Mouse (Mus musculus): ENCODE measurements around the gene Nr1i3. TPM values are rescaled to one million over a fixed set of nuclear protein-coding genes. Genes with fewer than 3 reads are reported as not detected.

Nr1i3 gene
- polyA plus RNA-seq, 1 experiment from 2014 or later: 0.25 TPM

GRCm38 (mm10) chr1:171187851-171188700 is 25.7 kb upstream of the Nr1i3 start:
- Histone ChIP-seq H3K4me3 (no peak overlapping the region), H3K9me3 (no peaks in the 10 kb centered on the region), H3K27ac (no peak overlapping the region), H3K4me2 (replicated peaks) (no peak overlapping the region), H3K27me3 (peaks cover 24% of the 10 kb centered on the region), H3K4me1 (peaks cover 20% of the 10 kb centered on the region), H3K9ac (no peak overlapping the region), H3K36me3 (no peaks in the 10 kb centered on the region)
- no peak for ATAC-seq (ENCODE audit: low FRiP score, low read depth)
- WGBS: 67% methylated on average over 13 of the region's 13 CpGs

GRCm38 (mm10) chr1:171189046-171189445 is 24.7 kb upstream of the Nr1i3 start:
- ATAC-seq (ENCODE audit: low FRiP score, low read depth): no peak
- Histone ChIP-seq H3K9me3 (no peaks in the 10 kb centered on the region), H3K4me2 (replicated peaks) (peak overlapping the region; percentile 25; the same call in 1 of the 2 replicates), H3K27me3 (peaks cover 34% of the 10 kb centered on the region), H3K27ac (peak overlapping the region; percentile 28; the same call in 1 of the 2 replicates), H3K36me3 (no peaks in the 10 kb centered on the region), H3K4me1 (peaks cover 30% of the 10 kb centered on the region), H3K4me3 (no peak overlapping the region), H3K9ac (no peak overlapping the region)
- 16% methylated on average over 8 of the region's 8 CpGs for WGBS

GRCm38 (mm10) chr1:171189476-171190114 is 24.2 kb upstream of the Nr1i3 start:
- H3K4me2 ChIP-seq (replicated peaks): peak overlapping the region; percentile 25
- peak overlapping the region; percentile 28; the same call in 1 of the 2 replicates for H3K27ac ChIP-seq
- 36% methylated on average over 14 of the region's 14 CpGs for WGBS
- no peaks in the 10 kb centered on the region for H3K9me3 ChIP-seq
- peaks cover 39% of the 10 kb centered on the region for H3K27me3 ChIP-seq
- ATAC-seq (ENCODE audit: low FRiP score, low read depth): peak; percentile 52; the same call in 1 of the 2 replicates
- H3K9ac ChIP-seq: no peak overlapping the region
- peaks cover 31% of the 10 kb centered on the region for H3K4me1 ChIP-seq
- H3K36me3 ChIP-seq: no peaks in the 10 kb centered on the region
- no peak overlapping the region for H3K4me3 ChIP-seq

- peaks cover 52% of the 10 kb centered on the region for H3K27me3 ChIP-seq
- no peak overlapping the region for H3K9ac ChIP-seq
- no peak overlapping the region for H3K4me2 ChIP-seq (replicated peaks)
- no peak overlapping the region for H3K27ac ChIP-seq
- 91% methylated on average over 9 of the region's 9 CpGs for WGBS
- no peak overlapping the region for H3K4me3 ChIP-seq
- no peak for ATAC-seq (ENCODE audit: low FRiP score, low read depth)
- no peaks in the 10 kb centered on the region for H3K36me3 ChIP-seq
- H3K9me3 ChIP-seq: no peaks in the 10 kb centered on the region
- peaks cover 34% of the 10 kb centered on the region for H3K4me1 ChIP-seq
These were observed 22.9 kb upstream of the Nr1i3 start for GRCm38 (mm10) chr1:171190832-171191231.

- H3K4me1 ChIP-seq: peaks cover 39% of the 10 kb centered on the region
- peaks cover 66% of the 10 kb centered on the region for H3K27me3 ChIP-seq
- H3K4me2 ChIP-seq (replicated peaks): no peak overlapping the region
- H3K9me3 ChIP-seq: no peaks in the 10 kb centered on the region
- H3K4me3 ChIP-seq: no peak overlapping the region
- WGBS: 48% methylated on average over 10 of the region's 10 CpGs
- H3K36me3 ChIP-seq: no peaks in the 10 kb centered on the region
- H3K27ac ChIP-seq: no peak overlapping the region
- H3K9ac ChIP-seq: no peak overlapping the region
- ATAC-seq (ENCODE audit: low FRiP score, low read depth): no peak
These were observed 21.5 kb upstream of the Nr1i3 start for GRCm38 (mm10) chr1:171192283-171192682.

GRCm38 (mm10) chr1:171193093-171193840 is 20.5 kb upstream of the Nr1i3 start:
- Histone ChIP-seq H3K4me1 (peaks cover 39% of the 10 kb centered on the region), H3K4me3 (peak overlapping the region; percentile 20), H3K36me3 (no peaks in the 10 kb centered on the region), H3K9ac (no peak overlapping the region), H3K27ac (no peak overlapping the region), H3K27me3 (peaks cover 73% of the 10 kb centered on the region), H3K4me2 (replicated peaks) (peak overlapping the region; percentile 50), H3K9me3 (no peaks in the 10 kb centered on the region)
- ATAC-seq (ENCODE audit: low FRiP score, low read depth): no peak
- 4% methylated on average over 18 of the region's 18 CpGs for WGBS

GRCm38 (mm10) chr1:171193911-171194830 is 19.6 kb upstream of the Nr1i3 start:
- no peak overlapping the region for H3K27ac ChIP-seq
- H3K4me1 ChIP-seq: peaks cover 36% of the 10 kb centered on the region
- H3K9me3 ChIP-seq: no peaks in the 10 kb centered on the region
- no peaks in the 10 kb centered on the region for H3K36me3 ChIP-seq
- ATAC-seq (ENCODE audit: low FRiP score, low read depth): no peak
- no peak overlapping the region; the same call in 1 of the 2 replicates for H3K4me2 ChIP-seq (replicated peaks)
- no peak overlapping the region for H3K9ac ChIP-seq
- H3K27me3 ChIP-seq: peaks cover 76% of the 10 kb centered on the region
- 19% methylated on average over 11 of the region's 11 CpGs for WGBS
- H3K4me3 ChIP-seq: no peak overlapping the region

- peaks cover 76% of the 10 kb centered on the region for H3K27me3 ChIP-seq
- 5% methylated on average over 20 of the region's 20 CpGs for WGBS
These were observed 18.5 kb upstream of the Nr1i3 start for GRCm38 (mm10) chr1:171195046-171195822.

GRCm38 (mm10) chr1:171195887-171196397 is 17.8 kb upstream of the Nr1i3 start, which contains the start of gene Pcp4l1:
Gene Pcp4l1 (minus strand): TSS chr1:171196268.
- peak; percentile 78; the same call in 1 of the 2 replicates for ATAC-seq (ENCODE audit: low FRiP score, low read depth)
- Histone ChIP-seq H3K9ac (peak within 1 kb of the TSS; percentile 64), H3K4me3 (peak within 1 kb of the TSS; percentile 57), H3K27ac (no peak within 1 kb of the TSS), H3K4me1 (peaks cover 29% of the 10 kb centered on the region), H3K4me2 (replicated peaks) (peak within 1 kb of the TSS; percentile 97), H3K36me3 (no peaks in the 10 kb centered on the region), H3K9me3 (no peaks in the 10 kb centered on the region), H3K27me3 (peaks cover 72% of the 10 kb centered on the region)
- WGBS: 0% methylated on average over 33 of the region's 33 CpGs

More at GRCm38 (mm10) chr1:171195046-171195822, 18.5 kb upstream of the Nr1i3 start:
- no peak overlapping the region for H3K27ac ChIP-seq
- H3K9me3 ChIP-seq: no peaks in the 10 kb centered on the region
- H3K4me1 ChIP-seq: peaks cover 29% of the 10 kb centered on the region
- ATAC-seq (ENCODE audit: low FRiP score, low read depth): 0 out of 2 replicates have a peak, but pooled peaks have one; percentile 20
- H3K4me2 ChIP-seq (replicated peaks): peak overlapping the region; percentile 97
- peak overlapping the region; percentile 57 for H3K4me3 ChIP-seq
- H3K9ac ChIP-seq: peak overlapping the region; percentile 64
- H3K36me3 ChIP-seq: no peaks in the 10 kb centered on the region

- Histone ChIP-seq H3K4me1 (peaks cover 14% of the 10 kb centered on the region), H3K27me3 (peaks cover 39% of the 10 kb centered on the region), H3K4me2 (replicated peaks) (no peak overlapping the region), H3K9ac (no peak overlapping the region), H3K9me3 (no peaks in the 10 kb centered on the region), H3K36me3 (no peaks in the 10 kb centered on the region), H3K27ac (no peak overlapping the region), H3K4me3 (no peak overlapping the region)
- ATAC-seq (ENCODE audit: low FRiP score, low read depth): no peak
- WGBS: 67% methylated on average over 1 of the region's 1 CpGs
These were observed 14.2 kb upstream of the Nr1i3 start for GRCm38 (mm10) chr1:171199532-171199931.

All from limb, embryonic 13.5 days (tissue).